Mouse (Mus musculus) liver, embryonic 11.5 days (tissue): ENCODE data around the gene Ephb1. TPM values are rescaled to one million over a fixed set of nuclear protein-coding genes. Genes with fewer than 3 reads are reported as not detected.

Source experiments
- ATAC-seq: fragments of 200-750 bp; cut with Nextera tagmentation; replicated peaks from 2 replicates; pipeline ENCODE4 v1.8.0; 2017; ENCODE audit warnings: moderate number of reproducible peaks, mild to moderate bottlenecking, moderate TSS enrichment, moderate library complexity; ENCODE audit not compliant: low FRiP score
- DNase-seq: peaks from one replicate; pipeline ENCODE4 v3.0.0-alpha.2; 2017; ENCODE audit warnings: low spot score
- H3K27ac ChIP-seq: fragments of 300-500 bp; sonication (generic); 2 replicates; pipeline ENCODE4 v1.5.1; 2014; ENCODE audit warnings: mild to moderate bottlenecking, low read depth, low read length, control low read depth
- H3K27me3 ChIP-seq: fragments of 300-500 bp; sonication (generic); replicated peaks from 2 replicates; pipeline ENCODE4 v1.6.1; 2014; ENCODE audit warnings: low read length, mixed read lengths; ENCODE audit not compliant: control insufficient read depth, insufficient read depth
- H3K36me3 ChIP-seq: fragments of 300-500 bp; sonication (generic); 2 replicates; pipeline ENCODE4 v1.6.1; 2014; ENCODE audit warnings: mild to moderate bottlenecking, low read length, moderate library complexity, mixed read lengths; ENCODE audit not compliant: control insufficient read depth, insufficient read depth
- H3K4me1 ChIP-seq: fragments of 300-500 bp; sonication (generic); replicated peaks from 2 replicates; pipeline ENCODE4 v1.6.1; 2014; ENCODE audit warnings: low read length, mixed read lengths; ENCODE audit not compliant: control insufficient read depth, insufficient read depth
- H3K4me2 ChIP-seq: fragments of 300-500 bp; sonication (generic); 2 replicates; pipeline ENCODE4 v1.6.1; 2014; ENCODE audit warnings: mild to moderate bottlenecking, control low read depth, moderate library complexity
- H3K4me3 ChIP-seq: fragments of 300-500 bp; sonication (generic); 2 replicates; pipeline ENCODE4 v1.5.1; 2014; ENCODE audit warnings: low read depth, low read length, control low read depth
- H3K9ac ChIP-seq: fragments of 300-500 bp; sonication (generic); 2 replicates; pipeline ENCODE4 v1.6.1; 2014; ENCODE audit warnings: low read depth, low read length, control low read depth
- H3K9me3 ChIP-seq: fragments of 300-500 bp; sonication (generic); 2 replicates; pipeline ENCODE4 v1.6.1; 2016; ENCODE audit warnings: low read length, inconsistent platforms, mixed read lengths; ENCODE audit not compliant: control insufficient read depth
- WGBS: fragments of 180-500 bp; shearing (Covaris S2); extraction: QIAGEN DNeasy Blood & Tissue Kit; methylation state at CpG from one replicate; pipeline ENCODE4 v1.1.7; 2014; 5-methylcytosine and 5-hydroxymethylcytosine counted together
- polyA plus RNA-seq: library from polyadenylated mRNA; unstranded; fragments of >200 nt; fragmentation: Nextera tagmentation; extraction: Ambion mirVana; gene quantifications from 2 replicates; pipeline ENCODE4 v1.2.1, GENCODE M21; 2014

Ephb1 gene
- polyA plus RNA-seq, 1 experiment from 2014 or later: 0.70 TPM

- Histone ChIP-seq H3K27me3 (no peaks in the 10 kb centered on the region), H3K9me3 (no peaks in the 10 kb centered on the region), H3K9ac (no peak overlapping the region), H3K36me3 (no peaks in the 10 kb centered on the region), H3K4me3 (no peak overlapping the region), H3K4me2 (no peak overlapping the region), H3K27ac (no peak overlapping the region), H3K4me1 (no peaks in the 10 kb centered on the region)
- 33% methylated on average over 9 of the region's 9 CpGs for WGBS
- ATAC-seq (no peak), DNase-seq (no peak)
These were observed 93.0 kb downstream of the Ephb1 start for GRCm38 (mm10) chr9:102261511-102261910.

- Histone ChIP-seq H3K9me3 (no peaks in the 10 kb centered on the region), H3K4me3 (no peak overlapping the region), H3K4me2 (no peak overlapping the region), H3K36me3 (no peaks in the 10 kb centered on the region), H3K4me1 (no peaks in the 10 kb centered on the region), H3K27me3 (no peaks in the 10 kb centered on the region), H3K27ac (no peak overlapping the region), H3K9ac (no peak overlapping the region)
- ATAC-seq: no peak
- WGBS: 76% methylated on average over 5 of the region's 5 CpGs
- DNase-seq: no peak
These were observed 98.1 kb downstream of the Ephb1 start for GRCm38 (mm10) chr9:102256407-102256806.

- no peak overlapping the region for H3K4me3 ChIP-seq
- ATAC-seq: no peak
- H3K27ac ChIP-seq: no peak overlapping the region
- no peaks in the 10 kb centered on the region for H3K4me1 ChIP-seq
- H3K9me3 ChIP-seq: no peaks in the 10 kb centered on the region
- WGBS: 76% methylated on average over 6 of the region's 6 CpGs
- H3K4me2 ChIP-seq: no peak overlapping the region
- H3K27me3 ChIP-seq: no peaks in the 10 kb centered on the region
- no peak for DNase-seq
- H3K36me3 ChIP-seq: no peaks in the 10 kb centered on the region
- H3K9ac ChIP-seq: no peak overlapping the region
These were observed 98.7 kb downstream of the Ephb1 start for GRCm38 (mm10) chr9:102255803-102256202.

- Histone ChIP-seq H3K27me3 (no peaks in the 10 kb centered on the region), H3K36me3 (no peaks in the 10 kb centered on the region), H3K27ac (no peak overlapping the region), H3K9ac (no peak overlapping the region), H3K4me1 (no peaks in the 10 kb centered on the region), H3K9me3 (no peaks in the 10 kb centered on the region), H3K4me2 (no peak overlapping the region), H3K4me3 (no peak overlapping the region)
- no peak for ATAC-seq
- 42% methylated on average over 9 of the region's 9 CpGs for WGBS
- DNase-seq: no peak
These were observed 105.2 kb downstream of the Ephb1 start for GRCm38 (mm10) chr9:102249124-102249816.

- H3K4me1 ChIP-seq: no peaks in the 10 kb centered on the region
- WGBS: 73% methylated on average over 7 of the region's 7 CpGs
- H3K36me3 ChIP-seq: no peaks in the 10 kb centered on the region
- H3K27me3 ChIP-seq: no peaks in the 10 kb centered on the region
- H3K27ac ChIP-seq: no peak overlapping the region
- ATAC-seq: no peak
- no peak overlapping the region for H3K4me3 ChIP-seq
- DNase-seq: no peak
- no peak overlapping the region for H3K4me2 ChIP-seq
- no peak overlapping the region for H3K9ac ChIP-seq
- no peaks in the 10 kb centered on the region for H3K9me3 ChIP-seq
These were observed 108.9 kb downstream of the Ephb1 start for GRCm38 (mm10) chr9:102245551-102245950.

- no peaks in the 10 kb centered on the region for H3K36me3 ChIP-seq
- WGBS: 45% methylated on average over 7 of the region's 7 CpGs
- no peak overlapping the region for H3K4me3 ChIP-seq
- ATAC-seq: no peak
- H3K4me1 ChIP-seq: no peaks in the 10 kb centered on the region
- H3K9ac ChIP-seq: no peak overlapping the region
- no peaks in the 10 kb centered on the region for H3K27me3 ChIP-seq
- H3K4me2 ChIP-seq: no peak overlapping the region
- no peak overlapping the region for H3K27ac ChIP-seq
- H3K9me3 ChIP-seq: no peaks in the 10 kb centered on the region
- no peak for DNase-seq
These were observed 111.2 kb downstream of the Ephb1 start for GRCm38 (mm10) chr9:102243296-102243695.

- DNase-seq (no peak), ATAC-seq (no peak)
- no peak overlapping the region for H3K27ac ChIP-seq
- 64% methylated on average over 2 of the region's 2 CpGs for WGBS
- no peaks in the 10 kb centered on the region for H3K9me3 ChIP-seq
- no peaks in the 10 kb centered on the region for H3K27me3 ChIP-seq
- H3K4me2 ChIP-seq: no peak overlapping the region
- no peak overlapping the region for H3K9ac ChIP-seq
- H3K36me3 ChIP-seq: no peaks in the 10 kb centered on the region
- H3K4me3 ChIP-seq: no peak overlapping the region
- no peaks in the 10 kb centered on the region for H3K4me1 ChIP-seq
These were observed 112.9 kb downstream of the Ephb1 start for GRCm38 (mm10) chr9:102241546-102241945.

GRCm38 (mm10) chr9:102240215-102240614, 114.3 kb downstream of the Ephb1 start:
- no peak overlapping the region for H3K4me3 ChIP-seq
- no peaks in the 10 kb centered on the region for H3K9me3 ChIP-seq
- 59% methylated on average over 4 of the region's 4 CpGs for WGBS
- H3K36me3 ChIP-seq: no peaks in the 10 kb centered on the region
- H3K9ac ChIP-seq: no peak overlapping the region
- DNase-seq (no peak), ATAC-seq (no peak)
- H3K4me2 ChIP-seq: no peak overlapping the region
- no peak overlapping the region for H3K27ac ChIP-seq
- no peaks in the 10 kb centered on the region for H3K4me1 ChIP-seq
- no peaks in the 10 kb centered on the region for H3K27me3 ChIP-seq

GRCm38 (mm10) chr9:102235444-102235951, 119.0 kb downstream of the Ephb1 start:
- H3K27ac ChIP-seq: no peak overlapping the region
- no peaks in the 10 kb centered on the region for H3K27me3 ChIP-seq
- WGBS: 69% methylated on average over 4 of the region's 4 CpGs
- no peak overlapping the region for H3K4me3 ChIP-seq
- H3K4me1 ChIP-seq: no peaks in the 10 kb centered on the region
- ATAC-seq (no peak), DNase-seq (no peak)
- H3K9me3 ChIP-seq: no peaks in the 10 kb centered on the region
- H3K4me2 ChIP-seq: no peak overlapping the region
- H3K9ac ChIP-seq: no peak overlapping the region
- no peaks in the 10 kb centered on the region for H3K36me3 ChIP-seq
